Mouse (Mus musculus): ENCODE results near the gene Pde10a. TPM values are rescaled to one million over a fixed set of nuclear protein-coding genes. Genes with fewer than 3 reads are reported as not detected.

Gene Pde10a
- polyA plus RNA-seq, 1 experiment from 2014 or later: 1.8 TPM

Other genes starting within 250 kb of the Pde10a start
- 123 and 129 TPM in 2 replicates for gene Mpc1, start 242.5 kb upstream of the Pde10a start, polyA plus RNA-seq (2014; fragmentation: Nextera tagmentation; extraction: Ambion mirVana)
- 73.2 and 83.3 TPM in 2 replicates for gene Sft2d1, start 214.3 kb upstream of the Pde10a start, polyA plus RNA-seq (2014; fragmentation: Nextera tagmentation; extraction: Ambion mirVana)
- gene Prr18, start 187.9 kb upstream of the Pde10a start, polyA plus RNA-seq (2014; fragmentation: Nextera tagmentation; extraction: Ambion mirVana): 0.05 and 0.13 TPM in 2 replicates
- gene T2, start 169.4 kb upstream of the Pde10a start, polyA plus RNA-seq (2014; fragmentation: Nextera tagmentation; extraction: Ambion mirVana): 0.29 and 0.43 TPM in 2 replicates
- gene T, start 90.9 kb upstream of the Pde10a start, polyA plus RNA-seq (2014; fragmentation: Nextera tagmentation; extraction: Ambion mirVana): not detected in 2 replicates
- gene Gm17087, start 41.6 kb downstream of the Pde10a start, polyA plus RNA-seq (2014; fragmentation: Nextera tagmentation; extraction: Ambion mirVana): not detected in 2 replicates